Mouse (Mus musculus) embryo, embryonic 9.5 days (tissue): Measurements from ENCODE around the gene Tmx2.
A peak's percentile ranks its signal among the peaks of the same experiment; 100 is the strongest.
"Not testable (repeated sequence)": the region's sequence is repeated elsewhere in the genome, so short reads cannot be mapped to it uniquely, and the experiment has no call there.

Source experiments
- DNase-seq: peaks from one replicate; pipeline ENCODE4 v3.0.0-alpha.2; 2017; ENCODE audit errors: extremely low spot score

Tmx2 gene

DNA sequence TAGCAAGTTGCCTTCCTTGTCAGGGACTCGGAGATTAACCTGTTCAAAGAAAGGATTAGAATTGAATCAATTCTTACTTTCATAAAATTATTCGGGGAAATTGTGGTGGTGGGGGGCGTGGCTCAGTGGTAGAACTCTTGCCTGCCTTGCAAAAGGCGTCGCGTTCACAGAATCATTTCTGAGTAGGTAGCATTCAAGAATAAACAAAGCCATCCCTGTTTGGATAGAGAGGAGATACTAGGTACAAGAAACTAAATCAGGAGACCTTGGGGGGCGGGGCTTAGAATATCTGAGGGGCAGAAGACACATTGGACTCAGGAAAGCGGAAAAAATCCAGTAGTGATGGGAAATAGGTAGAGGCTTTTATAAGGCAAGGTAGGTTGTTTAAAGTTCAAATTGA is at the start of gene Tmx2:
Tmx2 (minus strand) TSS at position 125 of the 400 bp plus-strand sequence.
- no peak for DNase-seq

DNA sequence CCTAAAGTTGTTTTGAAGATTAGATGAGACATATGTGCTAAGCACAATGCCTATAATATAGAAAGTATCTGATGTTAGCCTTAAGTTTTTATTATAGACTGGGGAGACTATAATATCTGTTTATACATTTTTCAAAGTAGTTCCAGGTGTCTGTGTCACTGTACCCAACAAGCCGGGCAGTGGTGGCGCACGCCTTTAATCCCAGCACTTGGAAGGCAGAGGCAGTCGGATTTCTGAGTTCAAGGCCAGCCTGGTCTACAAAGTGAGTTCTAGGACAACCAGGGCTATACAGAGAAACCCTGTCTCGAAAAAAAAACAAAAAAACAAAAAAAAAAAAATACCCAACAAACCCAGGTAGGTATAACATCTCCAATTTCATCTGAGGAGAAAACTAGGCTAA is 49.3 kb upstream of the Tmx2 start:
- not testable (repeated sequence) for DNase-seq

DNA sequence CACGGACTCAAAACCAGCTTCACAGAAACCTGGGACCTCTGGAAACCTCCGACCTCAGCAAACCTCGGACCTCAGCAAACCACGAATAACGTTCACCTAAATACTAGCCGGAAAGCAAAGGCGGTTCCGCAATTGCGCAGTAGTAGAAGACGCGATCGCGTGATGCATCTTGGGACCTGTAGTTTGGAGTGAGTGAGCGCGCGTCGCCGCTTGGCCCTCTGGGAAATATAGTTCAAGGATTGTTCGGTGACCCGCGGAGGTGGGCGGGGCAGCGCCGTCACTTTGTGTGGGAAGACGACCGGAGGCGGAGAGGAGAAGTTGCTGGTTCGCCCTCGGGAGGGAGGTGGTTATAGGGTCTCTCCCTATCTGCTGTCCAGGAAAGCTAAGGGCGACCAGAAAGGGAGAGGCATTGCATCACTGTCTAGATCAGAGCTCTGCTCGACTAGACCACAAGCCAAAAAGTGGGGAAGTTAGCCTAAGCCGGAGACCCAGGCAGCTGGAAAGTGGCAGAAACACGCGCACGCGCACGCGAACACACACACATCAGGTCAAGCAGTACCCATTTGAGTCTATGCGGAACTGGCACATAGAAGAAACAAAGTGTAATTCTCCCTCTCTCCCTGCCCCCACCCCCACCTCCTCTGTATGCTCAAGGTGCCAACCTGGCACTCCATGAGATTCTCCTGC is 48.4 kb upstream of the Tmx2 start, which contains the start of gene Clp1:
Clp1 (minus strand) TSS at position 179 of the 687 bp plus-strand sequence.
- DNase-seq = peak; percentile 93

DNA sequence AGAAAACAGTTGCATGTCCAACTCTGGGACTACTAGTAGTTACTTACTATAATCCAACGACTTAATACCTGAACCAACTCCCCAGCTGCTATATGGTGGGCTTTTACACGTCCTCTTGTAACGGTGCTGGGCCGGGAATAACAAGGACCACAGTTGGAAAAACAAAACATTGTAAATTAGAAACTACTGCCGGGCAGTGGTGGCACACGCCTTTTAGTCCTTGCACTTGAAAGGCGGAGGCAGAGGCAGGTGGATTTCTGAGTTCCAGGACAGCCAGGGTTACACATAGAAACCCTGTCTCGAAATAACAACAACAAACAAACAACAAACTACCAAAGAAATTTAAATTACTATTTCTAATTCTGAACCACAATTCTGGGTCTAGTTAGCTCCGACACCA is 47.8 kb upstream of the Tmx2 start:
- no peak for DNase-seq

DNA sequence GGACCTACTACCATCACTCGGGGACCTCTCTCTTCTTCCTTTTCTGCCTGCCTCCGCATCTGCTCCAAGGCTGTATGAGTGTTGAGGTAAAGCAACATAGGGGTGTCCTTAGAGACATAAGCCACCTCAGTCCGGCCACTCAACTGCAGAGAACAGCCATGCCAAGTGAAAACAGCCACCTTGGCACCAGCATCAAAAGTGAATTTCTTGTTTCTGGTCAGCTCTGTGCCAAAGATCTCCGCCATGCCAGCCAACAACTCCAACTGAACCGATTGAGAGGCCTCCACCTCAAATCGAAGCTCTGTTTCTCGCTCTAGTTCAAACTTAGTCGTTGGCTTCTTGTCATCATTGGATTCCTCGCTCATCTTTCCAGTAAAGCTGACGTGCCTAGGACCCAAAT is 46.8 kb upstream of the Tmx2 start:
- no peak for DNase-seq

DNA sequence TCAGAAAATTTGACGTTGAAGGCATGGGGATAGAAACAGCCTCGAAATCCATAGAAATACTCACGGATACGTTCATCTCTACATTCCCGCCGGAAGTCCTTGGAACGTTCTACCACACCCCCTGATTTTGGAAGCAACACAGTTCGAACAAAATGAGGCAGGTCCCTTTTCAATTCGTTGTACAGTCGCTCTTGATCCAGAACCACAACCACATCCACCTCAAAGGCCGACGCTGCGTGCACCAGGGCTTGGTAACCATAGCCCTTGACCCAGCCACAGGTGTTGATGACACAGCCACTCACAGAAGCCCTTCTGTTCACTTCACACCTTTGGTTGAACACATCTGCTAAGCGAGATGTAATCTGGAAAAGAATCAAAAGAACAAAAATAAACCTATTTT is 44.9 kb upstream of the Tmx2 start:
- no peak for DNase-seq

DNA sequence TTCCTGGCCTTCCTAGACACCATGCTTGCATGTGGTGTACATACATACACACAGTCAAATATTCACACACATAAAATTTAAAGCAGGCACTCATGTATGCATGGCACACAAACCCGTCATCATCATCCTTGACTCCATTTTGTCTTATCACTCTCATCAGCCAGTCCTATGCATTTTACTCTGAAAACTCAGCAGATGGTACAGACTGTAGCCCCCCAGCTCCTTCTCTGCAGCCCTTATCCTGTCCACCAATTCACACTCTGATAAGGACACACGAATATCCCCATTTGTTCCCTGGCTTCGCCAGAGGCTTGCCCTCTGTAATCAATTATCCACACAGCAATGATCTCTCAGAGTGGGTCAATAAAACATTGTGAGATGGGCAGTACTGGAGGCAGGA is 42.2 kb upstream of the Tmx2 start:
- DNase-seq = no peak

DNA sequence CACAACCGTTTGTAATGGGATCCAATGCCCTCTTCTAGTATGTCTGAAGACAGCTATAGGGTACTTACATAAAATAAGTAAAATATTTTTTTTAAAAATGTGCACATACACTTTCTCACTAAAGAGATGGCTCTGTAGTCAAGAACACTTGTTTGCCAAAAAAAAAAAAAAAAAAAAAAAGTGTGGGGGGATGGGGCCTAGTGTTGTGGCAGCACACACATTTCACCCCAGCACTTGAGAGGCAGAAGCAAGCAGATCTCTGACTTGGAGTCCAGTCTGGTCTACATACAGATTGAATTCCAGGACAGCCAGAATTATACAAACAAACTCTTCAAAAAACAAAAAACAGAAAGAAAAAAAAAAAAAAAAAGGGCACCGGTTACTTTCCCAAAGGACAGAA is 41.8 kb upstream of the Tmx2 start:
- DNase-seq = no peak

DNA sequence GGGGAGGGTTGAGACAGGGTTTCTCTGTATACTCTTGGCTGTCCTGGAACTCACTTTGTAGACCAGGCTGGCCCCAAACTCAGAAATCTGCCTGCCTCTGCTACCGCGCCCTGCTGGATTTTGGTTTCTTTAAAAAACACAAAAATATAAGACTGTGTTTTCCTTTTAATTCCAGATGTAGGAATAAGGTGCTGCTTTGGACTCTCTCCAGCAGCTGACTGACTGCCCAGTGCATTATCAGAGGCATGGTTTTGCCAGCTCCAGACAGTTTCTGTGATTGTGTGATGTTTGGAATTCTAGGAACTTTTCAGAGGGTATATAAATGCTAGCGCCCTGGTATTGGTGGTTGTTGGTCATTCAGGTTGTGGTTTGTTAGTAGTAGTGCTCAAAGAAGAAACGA is 38.4 kb upstream of the Tmx2 start:
- no peak for DNase-seq

DNA sequence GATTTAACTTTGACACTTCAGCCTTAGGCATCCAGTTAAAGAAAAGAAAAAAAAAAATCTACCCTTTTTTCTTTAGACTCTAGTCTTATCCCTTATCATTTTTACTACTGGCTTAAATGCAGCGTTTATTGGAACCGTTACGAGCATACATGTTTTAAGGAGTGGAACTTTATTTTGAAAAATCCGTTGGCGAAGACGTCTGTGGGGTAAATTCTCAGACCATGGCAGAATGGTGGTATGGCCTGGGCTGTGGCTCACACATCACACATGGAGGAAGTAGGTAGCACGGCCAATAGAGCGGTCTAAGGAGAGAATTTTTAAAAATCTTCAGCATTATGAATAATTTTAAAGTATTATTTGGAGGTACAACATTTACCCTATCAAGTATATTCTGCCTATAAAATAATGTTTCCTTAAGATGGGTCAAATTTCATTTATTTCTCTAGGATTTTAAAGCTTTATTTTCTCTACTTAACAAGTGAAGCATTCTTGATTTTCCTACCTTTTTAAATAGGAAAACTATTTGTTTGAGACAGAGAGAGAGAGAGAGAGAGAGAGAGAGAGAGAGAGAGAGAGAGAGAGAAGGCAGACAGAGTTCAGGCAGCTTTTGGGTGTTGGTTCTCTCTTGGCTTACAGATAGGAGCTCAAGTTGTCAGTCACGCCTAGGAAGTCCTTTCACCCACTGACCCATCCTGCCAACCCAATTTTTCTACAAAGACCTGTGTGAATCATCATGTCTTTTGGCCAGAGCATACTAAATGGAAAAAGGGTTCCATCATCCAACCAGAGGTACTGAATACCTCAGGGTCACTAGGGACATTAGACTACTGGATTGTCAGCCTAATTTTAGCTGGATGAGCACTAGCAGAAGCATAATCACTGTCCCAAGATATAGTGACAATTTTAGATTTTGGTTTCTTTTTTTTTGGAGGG is 37.7 kb upstream of the Tmx2 start:
- DNase-seq = no peak

DNA sequence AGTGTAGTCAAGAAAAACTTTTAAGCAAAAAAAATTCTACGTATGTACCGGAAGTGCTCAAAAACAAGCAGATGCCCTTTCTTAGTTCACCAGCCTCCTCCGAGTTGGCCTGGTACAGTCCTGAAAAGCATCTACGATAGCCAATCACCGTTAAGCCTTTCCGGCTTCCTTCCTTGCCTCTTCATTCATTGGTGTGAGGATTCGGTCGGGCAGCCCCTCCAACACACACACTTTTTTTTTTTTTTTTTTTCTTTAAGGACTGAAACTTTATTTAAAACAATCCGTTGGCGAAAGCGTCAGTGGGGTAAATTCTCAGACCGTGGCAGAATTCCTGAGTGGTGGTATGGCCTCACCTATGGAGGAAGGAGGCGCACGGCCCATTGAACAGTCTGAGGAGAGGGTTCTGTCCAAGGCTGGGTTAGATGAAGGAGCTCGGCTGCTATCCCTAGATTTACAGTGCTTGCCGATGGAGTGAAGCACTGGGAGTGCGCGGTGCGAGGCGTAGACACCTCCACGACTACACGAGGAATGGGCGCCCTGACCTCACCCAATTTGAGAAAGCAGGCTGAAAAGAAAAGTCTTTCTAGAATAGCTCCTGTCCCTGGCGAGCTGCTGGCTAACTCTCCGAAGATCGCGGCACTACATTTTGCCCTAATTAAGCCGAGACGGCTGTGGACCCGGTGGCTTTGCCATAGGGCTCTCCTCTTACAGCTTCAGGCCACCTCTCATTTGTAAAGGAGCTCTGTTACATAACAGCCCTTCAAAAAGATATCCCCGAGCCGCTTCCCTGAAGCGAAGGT is 36.8 kb upstream of the Tmx2 start:
- DNase-seq = no peak

DNA sequence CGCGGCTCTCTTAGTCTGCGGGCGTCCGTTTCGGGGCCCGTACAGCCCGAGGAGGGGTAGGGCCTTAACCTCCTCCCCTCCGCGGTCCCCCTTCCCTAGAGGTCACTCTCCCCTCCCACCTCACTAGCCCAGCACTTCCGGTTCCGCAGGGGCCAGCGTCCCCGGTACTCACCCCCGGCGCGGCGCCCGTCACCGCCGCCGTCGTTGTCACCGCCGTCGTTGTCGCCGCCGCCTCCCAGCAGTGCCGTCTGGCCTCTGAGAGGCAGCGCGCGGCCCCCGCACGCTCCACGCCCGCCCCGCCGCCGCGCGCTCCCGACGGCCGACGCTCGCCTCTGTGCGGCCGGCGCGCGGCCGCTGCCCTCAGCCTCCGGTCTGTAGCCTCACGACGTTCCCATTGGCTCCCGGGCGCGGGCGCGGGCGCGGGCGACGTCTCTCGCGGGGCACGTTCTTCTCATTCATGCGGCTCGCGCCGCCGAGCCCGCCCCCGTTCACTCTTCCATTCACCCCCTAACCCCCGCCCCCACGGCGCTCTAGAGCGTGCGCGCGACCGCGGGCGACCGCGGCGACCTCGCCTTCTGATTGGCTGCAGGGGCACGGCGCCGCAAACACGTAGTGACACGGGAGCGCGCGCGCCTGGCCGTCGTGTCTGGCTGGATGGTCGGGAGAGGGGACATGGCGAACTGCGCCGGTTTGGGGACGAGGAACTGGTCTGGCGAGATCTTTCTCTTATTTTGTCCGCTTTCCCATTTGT is 36.0 kb upstream of the Tmx2 start, which contains the start of gene Zdhhc5:
Zdhhc5 (minus strand) TSS at position 370 of the 751 bp plus-strand sequence.
- DNase-seq = peak; percentile 100

DNA sequence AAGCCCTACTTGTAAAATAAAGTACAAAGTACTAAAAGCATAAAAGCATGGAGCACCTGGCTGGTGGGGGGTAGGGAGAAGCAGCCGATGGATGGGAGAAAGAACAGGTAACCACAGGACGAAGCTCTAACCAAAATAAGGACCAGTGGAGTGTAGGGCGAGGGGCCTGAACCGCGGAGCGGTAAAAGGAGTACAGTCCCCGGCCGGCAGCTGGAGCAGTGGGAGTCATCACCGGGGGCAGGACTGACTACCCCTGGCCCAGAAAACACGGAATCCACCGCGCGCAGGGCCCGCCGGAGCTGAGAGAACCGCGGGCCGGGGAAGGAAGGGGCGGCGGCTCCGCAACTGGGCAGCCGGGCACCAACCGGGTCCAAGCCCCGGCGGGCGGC is 35.5 kb upstream of the Tmx2 start:
- DNase-seq = no peak

DNA sequence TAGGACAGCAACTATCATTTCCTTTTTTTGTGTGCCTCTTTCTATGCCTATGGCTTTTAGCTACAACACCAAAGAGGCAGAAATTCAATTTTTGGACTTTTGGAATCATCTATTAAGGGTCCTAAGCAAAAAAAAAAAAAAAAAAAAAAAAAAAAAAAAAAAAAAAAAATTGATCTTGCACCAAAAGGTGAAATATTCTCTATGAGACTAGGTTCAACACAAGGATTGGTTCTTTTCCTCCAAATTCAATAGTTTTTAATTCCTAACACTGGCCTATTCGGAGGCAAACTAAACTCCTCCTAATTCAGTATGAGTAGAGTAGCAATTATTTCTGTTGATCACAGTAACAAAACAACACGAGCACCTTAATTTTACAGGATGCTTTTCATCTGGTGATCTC is 33.0 kb upstream of the Tmx2 start:
- no peak for DNase-seq

DNA sequence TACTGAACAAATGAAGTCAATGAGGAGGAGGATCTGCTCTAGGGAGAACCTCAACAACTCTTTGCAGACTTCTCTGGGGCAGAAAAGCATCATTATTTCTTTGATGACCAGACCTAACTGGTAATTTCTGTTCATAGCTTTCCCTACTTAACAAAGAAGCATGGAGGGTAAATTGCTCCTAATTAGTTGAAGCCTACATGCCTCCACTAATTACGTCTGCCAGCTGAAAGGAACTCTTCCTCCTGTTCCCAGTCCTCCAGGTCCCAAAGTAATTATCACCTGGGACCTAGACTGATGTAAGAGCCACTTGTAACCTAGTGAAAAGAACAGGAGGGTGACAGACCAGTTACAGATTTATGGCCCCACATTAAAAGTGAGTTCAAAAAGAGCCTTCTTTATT is 28.6 kb upstream of the Tmx2 start:
- no peak for DNase-seq

DNA sequence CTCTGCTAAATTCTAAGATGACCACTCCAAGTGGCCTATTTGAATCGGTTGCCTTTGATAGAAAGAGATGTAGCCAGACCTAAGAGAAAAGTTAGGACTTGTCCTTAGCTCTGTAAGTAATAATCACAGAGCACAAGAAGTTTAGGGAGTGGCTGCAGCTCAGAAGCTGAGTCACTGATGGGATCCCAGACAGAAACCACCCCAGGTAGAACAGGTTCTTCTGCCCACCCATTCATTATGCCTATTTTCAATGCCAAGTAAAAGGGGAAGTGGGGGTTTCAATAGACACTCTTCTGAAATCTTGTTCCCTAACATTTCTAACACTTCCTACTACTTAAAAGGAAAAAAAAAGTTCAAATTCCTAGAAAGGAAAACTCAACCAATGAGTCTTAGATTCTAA is 26.4 kb upstream of the Tmx2 start:
- no peak for DNase-seq

DNA sequence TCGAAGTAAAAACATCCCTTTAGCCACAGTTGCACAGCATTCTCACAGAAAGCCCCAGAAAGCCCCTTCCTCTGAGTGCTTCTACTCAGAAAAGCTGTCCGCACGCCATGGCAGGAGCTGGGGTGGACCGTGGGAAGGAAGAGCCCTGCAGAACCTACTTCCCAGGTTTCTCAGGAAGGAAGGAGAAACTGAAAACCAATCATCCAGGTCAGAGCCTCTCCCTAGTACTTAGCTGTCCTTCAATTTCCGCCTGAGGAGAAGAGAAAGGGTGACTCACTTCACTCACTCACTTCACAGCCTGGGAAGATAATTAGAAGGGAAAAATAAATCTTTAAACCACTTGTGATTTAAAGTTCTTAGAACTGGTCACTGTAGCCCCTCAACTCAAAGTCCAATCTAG is 25.4 kb upstream of the Tmx2 start:
- DNase-seq = no peak

DNA sequence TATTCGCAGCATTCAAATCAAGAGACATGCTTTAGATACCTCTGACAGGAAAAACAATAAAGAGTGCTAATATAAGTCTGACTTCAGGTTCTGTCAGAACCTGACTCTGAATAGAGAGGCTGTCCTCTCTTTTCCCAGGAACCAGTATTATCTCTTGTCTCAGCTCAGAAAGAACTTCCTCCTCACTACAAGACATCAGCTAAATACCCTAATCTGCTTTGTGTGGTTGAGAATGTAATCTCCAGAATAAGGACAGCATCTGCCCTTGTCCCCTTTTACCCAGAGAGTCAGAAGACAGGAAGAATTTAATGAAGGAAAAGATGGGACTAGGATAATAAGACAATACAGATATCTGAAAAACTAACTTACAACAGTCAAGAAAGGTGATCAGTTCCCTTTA is 24.6 kb upstream of the Tmx2 start:
- no peak for DNase-seq

DNA sequence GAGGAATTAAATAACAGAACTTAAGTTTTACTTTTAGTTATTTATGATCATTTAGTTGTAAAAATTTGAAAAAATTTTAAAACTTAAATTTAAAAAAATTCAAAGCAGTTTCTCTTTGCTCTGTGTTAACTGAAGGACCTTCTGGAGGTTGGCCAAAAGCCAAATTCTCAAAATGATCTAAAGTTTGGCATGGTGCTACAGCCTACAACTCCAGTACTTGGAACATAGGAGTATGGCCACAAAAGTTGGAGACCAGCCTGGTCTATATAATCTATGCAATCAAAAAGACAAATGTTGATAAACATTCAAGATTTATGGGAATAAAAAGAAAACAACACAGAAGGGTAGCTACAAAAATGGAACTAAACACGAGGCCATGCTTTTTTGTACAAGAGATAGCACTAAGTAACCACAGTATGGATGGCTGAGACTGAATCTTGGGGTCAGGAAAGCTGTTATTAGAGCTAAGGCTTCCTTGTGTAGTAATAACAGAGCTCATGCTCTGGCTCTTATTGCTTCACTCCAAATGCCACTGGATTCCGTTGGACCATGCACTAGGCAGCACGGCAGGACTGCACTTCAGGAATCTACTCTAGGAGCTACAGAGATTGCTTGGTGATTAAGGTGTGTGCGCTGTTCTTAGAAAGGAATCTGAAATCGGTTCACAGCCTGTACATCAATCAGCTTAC is 16.2 kb upstream of the Tmx2 start:
- DNase-seq = no peak

DNA sequence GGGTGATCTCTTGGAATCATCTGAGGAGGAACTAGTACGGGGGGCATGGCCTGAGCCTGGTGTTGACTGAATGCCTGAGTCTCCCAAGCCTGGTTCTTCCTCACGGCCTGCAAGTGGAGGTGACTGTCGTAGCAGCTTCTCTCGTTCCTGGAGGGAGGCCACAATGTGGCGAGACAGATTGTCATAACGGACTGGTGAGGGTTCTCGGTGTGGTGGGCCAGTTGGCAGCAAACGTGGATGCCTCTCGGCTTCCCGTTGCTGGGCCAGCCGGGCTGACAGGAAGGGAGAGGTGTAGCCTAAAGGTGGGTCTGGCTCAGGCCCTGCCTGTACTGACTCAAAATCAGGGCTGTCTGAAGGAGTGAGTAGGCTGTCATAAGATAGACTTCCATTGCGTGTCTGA is 11.1 kb upstream of the Tmx2 start:
- DNase-seq = no peak
